Mouse (Mus musculus) midbrain, embryonic 12.5 days (tissue): ENCODE data around the gene Rnf103. TPM values are rescaled to one million over a fixed set of nuclear protein-coding genes. Genes with fewer than 3 reads are reported as not detected.
"Not testable (repeated sequence)": the region's sequence is repeated elsewhere in the genome, so short reads cannot be mapped to it uniquely, and the experiment has no call there.

ENCODE experiments used
- ATAC-seq: fragments of 200-750 bp; cut with Nextera tagmentation; 2 replicates; pipeline ENCODE4 v1.8.0; 2017; ENCODE audit warnings: low read depth, moderate TSS enrichment, moderate library complexity; ENCODE audit not compliant: low FRiP score
- H3K27ac ChIP-seq: fragments of 300-500 bp; sonication (generic); replicated peaks from 2 replicates; pipeline ENCODE4 v1.5.1; 2016; ENCODE audit warnings: mild to moderate bottlenecking
- H3K27me3 ChIP-seq: fragments of 300-500 bp; sonication (generic); 2 replicates; pipeline ENCODE4 v1.6.1; 2016; ENCODE audit warnings: mild to moderate bottlenecking
- H3K36me3 ChIP-seq: fragments of 300-500 bp; sonication (generic); 2 replicates; pipeline ENCODE4 v1.6.1; 2016
- H3K4me1 ChIP-seq: fragments of 300-500 bp; sonication (generic); 2 replicates; pipeline ENCODE4 v1.6.1; 2016
- H3K4me2 ChIP-seq: fragments of 300-500 bp; sonication (generic); replicated peaks from 2 replicates; pipeline ENCODE4 v1.6.1; 2016; ENCODE audit warnings: mild to moderate bottlenecking, moderate library complexity
- H3K4me3 ChIP-seq: fragments of 300-500 bp; sonication (generic); 2 replicates; pipeline ENCODE4 v1.5.1; 2016; ENCODE audit warnings: mild to moderate bottlenecking
- H3K9ac ChIP-seq: fragments of 300-500 bp; sonication (generic); replicated peaks from 2 replicates; pipeline ENCODE4 v1.6.1; 2016; ENCODE audit warnings: mild to moderate bottlenecking, moderate library complexity
- H3K9me3 ChIP-seq: fragments of 300-500 bp; sonication (generic); 2 replicates; pipeline ENCODE4 v1.6.1; 2016; ENCODE audit warnings: mild to moderate bottlenecking
- WGBS: fragments of 180-500 bp; shearing (Covaris S2); methylation state at CpG from one replicate; pipeline ENCODE4 v1.1.7; 2016; 5-methylcytosine and 5-hydroxymethylcytosine counted together
- polyA plus RNA-seq: library from polyadenylated mRNA; unstranded; fragments of >200 nt; fragmentation: Nextera tagmentation; extraction: Ambion mirVana; gene quantifications from 2 replicates; pipeline ENCODE4 v1.2.1, GENCODE M21; 2016

The Rnf103 gene
- 25.0 and 27.4 TPM in 2 replicates for polyA plus RNA-seq

DNA sequence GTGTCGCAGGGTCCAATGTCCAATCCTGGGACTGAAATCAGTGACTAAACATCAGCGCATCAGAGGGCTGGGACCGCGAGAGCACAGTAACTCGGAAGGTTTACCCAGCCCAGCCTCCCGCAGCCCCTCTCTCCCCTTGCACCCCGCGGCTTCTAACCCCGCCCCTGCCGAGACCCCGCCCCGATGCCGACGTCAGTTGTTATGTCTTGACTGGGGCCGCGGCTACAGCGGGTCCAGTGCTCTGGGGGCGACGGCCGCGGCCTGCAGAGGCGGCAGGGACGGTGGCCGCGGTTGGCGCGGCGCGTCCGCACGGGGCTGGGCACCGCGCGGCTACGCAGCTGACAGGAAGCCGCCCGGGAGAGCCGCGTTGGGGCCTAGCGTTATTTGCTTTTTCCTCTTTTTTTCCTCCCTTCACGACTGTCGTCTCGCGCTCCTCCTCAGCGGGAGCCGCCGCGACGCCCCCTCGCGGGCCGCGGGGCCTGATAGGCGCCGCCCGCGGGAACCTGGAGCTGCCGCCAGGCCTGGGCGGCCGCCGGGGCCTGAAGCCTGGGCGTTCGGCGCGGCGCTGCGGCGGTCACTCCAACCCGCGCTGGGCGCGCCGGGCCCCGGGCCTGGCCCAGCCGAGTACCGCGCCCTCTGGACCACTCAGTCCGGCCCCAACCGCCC, at the start of gene Rnf103:
Gene Rnf103, plus strand, starts transcription at position 220 of the 666 bp plus-strand sequence.
- ATAC-seq: peak; percentile 97
- Histone ChIP-seq H3K9me3 (no peaks in the 10 kb centered on the region), H3K27me3 (no peaks in the 10 kb centered on the region), H3K4me2 (peak within 1 kb of the TSS; percentile 65), H3K36me3 (peaks cover 10% of the 10 kb centered on the region; the same call in 1 of the 2 replicates), H3K9ac (peak within 1 kb of the TSS; percentile 97), H3K27ac (peak within 1 kb of the TSS; percentile 99), H3K4me3 (peak within 1 kb of the TSS; percentile 90), H3K4me1 (peaks cover 8% of the 10 kb centered on the region)
- WGBS: under 1% methylated on average over 65 of the region's 79 CpGs

GRCm38 (mm10) chr6:71444756-71445155, 48.9 kb upstream of the Rnf103 start:
- Histone ChIP-seq H3K4me3 (no peak overlapping the region), H3K27me3 (no peaks in the 10 kb centered on the region), H3K9me3 (no peaks in the 10 kb centered on the region), H3K4me2 (no peak overlapping the region), H3K36me3 (no peaks in the 10 kb centered on the region), H3K9ac (no peak overlapping the region), H3K27ac (no peak overlapping the region), H3K4me1 (peaks cover 9% of the 10 kb centered on the region)
- 64% methylated on average over 1 of the region's 1 CpGs for WGBS
- ATAC-seq: no peak

DNA sequence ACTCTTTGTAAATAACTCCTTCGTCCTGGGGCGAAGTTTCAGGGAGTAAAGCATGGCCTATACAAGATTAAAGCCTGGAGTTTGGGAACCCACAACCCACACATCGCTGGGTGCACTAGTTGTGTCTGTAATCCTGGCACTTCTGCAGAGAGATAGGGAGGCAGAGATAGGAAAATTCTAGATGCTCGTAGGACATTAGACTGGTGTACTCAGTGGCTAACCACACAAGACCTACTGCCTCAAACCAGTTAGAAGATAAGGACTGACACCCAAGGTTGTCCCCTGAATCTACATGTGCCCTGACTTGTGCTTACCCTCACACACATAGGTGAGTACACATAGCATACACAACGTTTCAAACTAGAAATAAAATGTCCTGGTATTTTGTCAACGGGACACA, 48.1 kb upstream of the Rnf103 start:
- WGBS: 86% methylated on average over 6 of the region's 6 CpGs
- no peak overlapping the region for H3K4me2 ChIP-seq
- H3K9ac ChIP-seq: no peak overlapping the region
- no peaks in the 10 kb centered on the region for H3K27me3 ChIP-seq
- no peak for ATAC-seq
- no peak overlapping the region for H3K4me3 ChIP-seq
- H3K4me1 ChIP-seq: peaks cover 9% of the 10 kb centered on the region
- H3K27ac ChIP-seq: no peak overlapping the region
- no peaks in the 10 kb centered on the region for H3K36me3 ChIP-seq
- no peaks in the 10 kb centered on the region for H3K9me3 ChIP-seq

- Histone ChIP-seq H3K9ac (no peak overlapping the region), H3K4me3 (no peak overlapping the region), H3K27me3 (no peaks in the 10 kb centered on the region), H3K4me2 (no peak overlapping the region), H3K27ac (no peak overlapping the region), H3K9me3 (no peaks in the 10 kb centered on the region), H3K4me1 (no peaks in the 10 kb centered on the region), H3K36me3 (no peaks in the 10 kb centered on the region)
- 84% methylated on average over 2 of the region's 2 CpGs for WGBS
- no peak for ATAC-seq
Observed at GRCm38 (mm10) chr6:71452792-71453191, 40.9 kb upstream of the Rnf103 start.

DNA sequence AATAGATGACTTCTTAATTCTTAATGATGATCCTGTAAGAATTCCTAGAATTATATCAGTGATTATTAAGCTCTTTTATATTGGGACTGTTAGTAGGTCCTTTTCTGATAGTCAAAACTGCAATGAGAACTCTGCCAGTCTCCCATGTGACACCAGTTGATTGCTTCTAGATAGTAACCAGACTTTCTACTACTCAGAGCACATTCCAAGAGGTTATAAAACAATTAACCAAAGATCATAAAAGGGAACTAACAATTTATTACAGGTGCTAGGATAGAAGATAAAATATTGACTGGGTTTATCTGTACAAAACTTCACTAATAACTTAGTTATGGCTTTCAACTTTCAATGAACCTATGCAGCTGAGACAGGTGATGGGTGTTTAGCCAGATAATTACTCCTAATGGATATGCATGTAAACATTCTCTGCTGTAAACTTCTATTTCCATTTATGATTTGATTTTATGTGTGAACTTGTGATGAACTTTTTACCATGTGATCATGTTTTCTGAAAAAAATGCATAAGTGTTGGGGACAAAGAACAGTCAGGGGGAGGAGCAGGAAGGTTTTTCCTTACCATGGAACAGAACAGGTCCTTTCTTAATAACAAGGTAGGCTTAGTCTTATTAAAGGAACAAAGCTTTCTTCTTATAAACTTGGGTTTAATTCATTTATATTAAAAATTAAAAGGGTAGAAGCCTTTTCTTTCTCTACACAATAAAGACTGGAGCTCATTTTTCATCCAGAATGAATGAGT, 39.5 kb upstream of the Rnf103 start:
- not testable (repeated sequence) for H3K4me2 ChIP-seq, H3K9me3 ChIP-seq, ATAC-seq, H3K4me1 ChIP-seq, H3K4me3 ChIP-seq, H3K36me3 ChIP-seq, H3K27ac ChIP-seq, H3K27me3 ChIP-seq, H3K9ac ChIP-seq

- Histone ChIP-seq H3K9ac (no peak overlapping the region), H3K4me1 (no peaks in the 10 kb centered on the region), H3K9me3 (0 out of 2 replicates have a peak, but pooled peaks cover 3% of the 10 kb centered on the region), H3K4me2 (no peak overlapping the region), H3K27ac (no peak overlapping the region), H3K27me3 (no peaks in the 10 kb centered on the region), H3K4me3 (no peak overlapping the region), H3K36me3 (no peaks in the 10 kb centered on the region)
- 83% methylated on average over 8 of the region's 8 CpGs for WGBS
- no peak for ATAC-seq
Observed at GRCm38 (mm10) chr6:71457956-71458608, 35.6 kb upstream of the Rnf103 start.

DNA sequence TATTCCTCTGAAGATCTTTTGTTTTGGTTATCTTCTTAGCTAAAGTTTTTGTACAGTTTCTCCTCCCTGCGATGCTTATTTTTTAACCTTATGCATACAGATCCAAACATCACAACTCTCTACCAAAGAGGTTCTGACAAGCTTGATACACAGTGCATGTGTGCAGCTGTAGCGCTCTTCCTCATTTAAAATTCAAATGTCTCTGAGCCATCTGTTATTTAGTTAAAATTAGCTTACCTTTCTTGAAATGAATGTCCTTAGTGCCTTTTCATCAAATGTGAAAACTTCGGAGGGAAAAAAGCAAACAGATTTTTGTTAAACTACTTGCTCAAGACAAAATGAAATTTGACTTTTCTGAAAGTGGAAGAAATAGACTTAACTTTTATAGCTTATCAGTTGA, 28.5 kb upstream of the Rnf103 start:
- no peaks in the 10 kb centered on the region for H3K4me1 ChIP-seq
- H3K36me3 ChIP-seq: no peaks in the 10 kb centered on the region
- no peak overlapping the region for H3K27ac ChIP-seq
- H3K4me2 ChIP-seq: no peak overlapping the region
- ATAC-seq: no peak
- H3K9ac ChIP-seq: no peak overlapping the region
- no peaks in the 10 kb centered on the region for H3K27me3 ChIP-seq
- H3K4me3 ChIP-seq: no peak overlapping the region
- 0 out of 2 replicates have a peak, but pooled peaks cover 3% of the 10 kb centered on the region for H3K9me3 ChIP-seq
- 65% methylated on average over 3 of the region's 3 CpGs for WGBS

- no peak for ATAC-seq
- H3K9ac ChIP-seq: no peak overlapping the region
- no peak overlapping the region for H3K4me2 ChIP-seq
- no peak overlapping the region for H3K27ac ChIP-seq
- H3K9me3 ChIP-seq: 0 out of 2 replicates have a peak, but pooled peaks cover 1% of the 10 kb centered on the region
- 76% methylated on average over 4 of the region's 4 CpGs for WGBS
- H3K4me3 ChIP-seq: no peak overlapping the region
- no peaks in the 10 kb centered on the region for H3K36me3 ChIP-seq
- H3K4me1 ChIP-seq: no peaks in the 10 kb centered on the region
- no peaks in the 10 kb centered on the region for H3K27me3 ChIP-seq
Observed at GRCm38 (mm10) chr6:71467766-71468165, 25.9 kb upstream of the Rnf103 start.

DNA sequence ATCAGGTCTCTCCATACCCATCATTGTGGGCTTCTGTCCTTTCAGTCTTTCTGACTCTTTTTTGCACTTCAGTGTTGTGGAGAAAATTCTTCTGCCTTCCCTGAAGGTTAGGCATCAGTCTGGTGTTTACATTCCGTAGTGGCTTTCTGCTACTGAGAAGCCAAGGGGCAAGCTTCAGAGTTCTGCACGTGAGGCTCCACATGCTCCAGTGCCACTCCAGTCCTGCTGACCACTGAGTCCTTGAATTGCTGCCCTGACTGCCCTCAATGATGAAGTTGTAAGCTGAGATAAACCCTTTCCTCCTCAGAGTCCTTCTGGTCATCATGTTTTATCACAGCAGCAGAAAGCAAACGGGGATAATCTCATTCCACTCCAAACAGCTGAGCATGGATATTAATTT, 24.4 kb upstream of the Rnf103 start:
- H3K4me3 ChIP-seq: no peak overlapping the region
- H3K9me3 ChIP-seq: no peaks in the 10 kb centered on the region
- no peak overlapping the region for H3K9ac ChIP-seq
- H3K36me3 ChIP-seq: no peaks in the 10 kb centered on the region
- no peak overlapping the region for H3K4me2 ChIP-seq
- H3K4me1 ChIP-seq: no peaks in the 10 kb centered on the region
- no peak overlapping the region for H3K27ac ChIP-seq
- ATAC-seq: no peak
- no peaks in the 10 kb centered on the region for H3K27me3 ChIP-seq
- WGBS: 71% methylated on average over 3 of the region's 3 CpGs

DNA sequence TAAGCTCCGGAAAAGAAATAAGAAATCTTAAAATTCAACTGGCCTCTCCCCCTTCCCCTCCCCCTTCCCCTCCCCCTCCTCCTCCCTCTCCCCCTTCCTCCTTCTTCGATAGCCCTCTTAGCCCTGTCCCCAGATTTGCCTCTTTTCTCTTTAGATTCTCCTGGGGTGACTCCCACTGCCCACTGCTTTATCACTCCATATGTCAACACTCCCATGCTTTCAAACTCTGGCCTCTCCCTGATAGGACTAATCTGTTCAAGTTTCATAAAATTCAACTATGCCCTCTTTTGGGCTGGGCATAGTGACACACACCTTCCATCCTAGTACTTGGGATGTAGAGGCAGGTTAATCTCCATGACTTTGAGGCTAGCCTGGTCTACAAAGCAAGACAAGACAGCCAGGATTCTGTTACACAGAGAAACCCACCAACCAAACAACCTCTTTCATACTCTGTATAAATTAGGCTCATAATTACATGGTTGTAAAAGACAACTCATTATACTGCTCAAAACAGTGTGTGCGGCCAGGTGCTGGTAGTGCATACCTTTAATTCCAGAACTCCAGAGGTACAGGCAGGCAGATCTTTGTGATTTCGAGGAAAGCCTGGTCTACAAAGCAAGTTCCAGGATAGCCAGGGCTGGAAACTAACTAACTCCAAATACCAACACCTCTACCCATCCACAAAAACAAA, 21.7 kb upstream of the Rnf103 start:
- Histone ChIP-seq H3K4me3 (no peak overlapping the region), H3K9ac (no peak overlapping the region), H3K27me3 (no peaks in the 10 kb centered on the region), H3K36me3 (no peaks in the 10 kb centered on the region), H3K9me3 (no peaks in the 10 kb centered on the region), H3K4me2 (no peak overlapping the region), H3K4me1 (no peaks in the 10 kb centered on the region), H3K27ac (no peak overlapping the region)
- 81% methylated on average over 4 of the region's 4 CpGs for WGBS
- ATAC-seq: no peak

DNA sequence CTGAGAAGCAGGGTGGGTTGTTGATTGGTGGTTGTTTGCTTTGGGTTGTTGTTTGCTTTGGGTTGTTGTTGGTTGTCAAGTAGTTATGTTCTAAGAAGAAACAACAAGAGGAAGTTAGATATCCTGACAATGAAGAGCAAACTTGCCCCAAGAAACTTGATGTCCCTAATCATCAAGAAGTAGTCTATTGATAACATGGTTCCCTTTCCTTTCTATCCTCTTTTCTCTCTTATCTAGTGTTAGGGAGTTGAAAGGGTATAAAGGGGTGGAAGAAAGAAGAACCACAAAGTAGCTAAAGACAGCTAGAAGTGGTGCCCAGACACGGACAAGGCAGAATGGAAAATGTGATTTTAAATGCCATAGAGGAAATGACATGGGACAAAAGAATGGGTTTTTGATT, 20.9 kb upstream of the Rnf103 start:
- H3K9me3 ChIP-seq: no peaks in the 10 kb centered on the region
- 78% methylated on average over 1 of the region's 1 CpGs for WGBS
- no peak overlapping the region for H3K4me3 ChIP-seq
- no peaks in the 10 kb centered on the region for H3K36me3 ChIP-seq
- no peaks in the 10 kb centered on the region for H3K4me1 ChIP-seq
- H3K9ac ChIP-seq: no peak overlapping the region
- no peak overlapping the region for H3K27ac ChIP-seq
- H3K27me3 ChIP-seq: no peaks in the 10 kb centered on the region
- H3K4me2 ChIP-seq: no peak overlapping the region
- ATAC-seq: no peak

- Histone ChIP-seq H3K36me3 (no peaks in the 10 kb centered on the region), H3K4me2 (no peak overlapping the region), H3K9me3 (no peaks in the 10 kb centered on the region), H3K4me1 (no peaks in the 10 kb centered on the region), H3K4me3 (no peak overlapping the region), H3K9ac (no peak overlapping the region), H3K27me3 (no peaks in the 10 kb centered on the region), H3K27ac (no peak overlapping the region)
- 89% methylated on average over 3 of the region's 3 CpGs for WGBS
- no peak for ATAC-seq
Observed at GRCm38 (mm10) chr6:71475604-71476003, 18.1 kb upstream of the Rnf103 start.
